Mouse (Mus musculus): Measurements from ENCODE around the gene Polr1c.

GRCm38 (mm10) chr17:46275506-46275905 is 27.7 kb upstream of the Polr1c start:
- TF ChIP-seq CTCF (IDR thresholded peaks at IDR 0.05; ENCODE audit: control insufficient read depth, insufficient read depth, insufficient read length): no peak
- no peak for TF ChIP-seq MYOD1 (IDR thresholded peaks at IDR 0.05; ENCODE audit: control insufficient read depth, insufficient read length, low read depth)

All from C2C12 (cell line).